In genomic region chr9:86660327-86660726, GRCm38 (mm10) we compare ENCODE assay signal across 19 mouse cellular contexts. TPM values are rescaled to one million over a fixed set of nuclear protein-coding genes. Genes with fewer than 3 reads are reported as not detected.
DNase-seq lines count a peak whose midpoint lies in the region; ATAC-seq lines count a peak whose summit lies in the region.
"Had no signal": no experiment of that assay in that cellular context is flagged by ENCODE, and none has a peak within 500 bp of the region (broad histone marks: within the 10 kb centered on the region; RNA-seq: fewer than 3 reads in every experiment).

No protein-coding gene starts in this region.

- peak; percentile 52 for ATAC-seq in frontal cortex, adult (ENCODE audit: low TSS enrichment)
- ATAC-seq: CD4-positive, CD25-positive, alpha-beta regulatory T cell, adult 4 months; forebrain, embryonic 13.5 days; forebrain, embryonic 15.5 days had no signal

- DNase-seq in frontal cortex, postnatal 10 days (ENCODE audit: low spot score in 2 of 2) = no peak
- peak; percentile 63 for DNase-seq in NIH3T3 (ENCODE audit: low read depth)
- peak; percentile 25 for DNase-seq in brain, adult 2 months (ENCODE audit: low read depth, low spot score)
- DNase-seq in gastrocnemius, postnatal 10 days = no peak
- DNase-seq in kidney, adult 11 months = no peak
- DNase-seq: adrenal gland, adult 8-10 months; adrenal gland, postnatal 14 days; adrenal gland, postnatal 36 days; B cell, adult 2 months; cerebellum, adult 11-12 months; cerebellum, adult 2 months; cerebellum, adult 9-10 months; cerebellum, postnatal 10 days; cerebellum, postnatal 25 days; forebrain, postnatal 0 days had no signal

RNA-seq across cellular contexts. Expression of gene Me1, which starts 35.4 kb away (rescaled TPM):
- 10 to 100 TPM; 40.0 to 41.5 TPM for total RNA-seq in gastrocnemius, postnatal 10 days (2021)

Comparison
In these comparisons a context has a peak if more than half of its experiments do, and no peak if none do; other contexts are left out.
1. DNase-seq: peak in NIH3T3 (single experiment) and brain, adult 2 months (single experiment); none in frontal cortex, postnatal 10 days (0 of 2), gastrocnemius, postnatal 10 days (single experiment) and kidney, adult 11 months (single experiment).